Mouse (Mus musculus) spleen, postnatal 36 days (tissue): ENCODE measurements around the gene Vps52.

Experiments
- DNase-seq, 2 experiments: peaks; one replicate each; pipeline ENCODE4 v3.0.0; 2022; ENCODE audit warnings: low spot score in 2 of 2, mixed read lengths in 1 of 2

Vps52 gene

GRCm38 (mm10) chr17:33955555-33956214, at the start of gene Vps52, which contains the start of gene Rps18:
Gene Vps52 (plus strand): TSS chr17:33955812.
Gene Rps18 (minus strand): TSS chr17:33956001.
- DNase-seq: peak; percentile 96 to 97

GRCm38 (mm10) chr17:33908331-33909076, 47.1 kb upstream of the Vps52 start:
- peak; percentile 60 to 65 for DNase-seq

GRCm38 (mm10) chr17:33909077-33909868, 46.3 kb upstream of the Vps52 start, which contains the start of gene Daxx:
Gene Daxx (plus strand): TSS chr17:33909414.
- DNase-seq: peak; percentile 99

- peak in 1 of 2 experiments; percentile 63 for DNase-seq
These were observed 45.8 kb upstream of the Vps52 start for GRCm38 (mm10) chr17:33909869-33910250.

GRCm38 (mm10) chr17:33910346-33911051, 45.1 kb upstream of the Vps52 start:
- DNase-seq: no peak

GRCm38 (mm10) chr17:33911052-33911812, 44.4 kb upstream of the Vps52 start:
- DNase-seq: no peak

GRCm38 (mm10) chr17:33911813-33912414, 43.7 kb upstream of the Vps52 start:
- no peak for DNase-seq

GRCm38 (mm10) chr17:33913264-33913663, 42.3 kb upstream of the Vps52 start:
- no peak for DNase-seq

GRCm38 (mm10) chr17:33913905-33914304, 41.7 kb upstream of the Vps52 start:
- DNase-seq: no peak

GRCm38 (mm10) chr17:33914969-33915391, 40.6 kb upstream of the Vps52 start:
- DNase-seq: no peak

- peak; percentile 95 for DNase-seq
These were observed 39.9 kb upstream of the Vps52 start, which contains the start of the genes Tapbp and Zbtb22 for GRCm38 (mm10) chr17:33915671-33916250. Gene Tapbp (plus strand): TSS chr17:33915899. Gene Zbtb22 (plus strand): TSS chr17:33915904.

GRCm38 (mm10) chr17:33916294-33916693, 39.3 kb upstream of the Vps52 start:
- no peak for DNase-seq

GRCm38 (mm10) chr17:33916847-33917655, 38.6 kb upstream of the Vps52 start:
- DNase-seq: no peak

GRCm38 (mm10) chr17:33917656-33918292, 37.8 kb upstream of the Vps52 start:
- no peak for DNase-seq

- DNase-seq: peak in 1 of 2 experiments; percentile 62
These were observed 37.1 kb upstream of the Vps52 start for GRCm38 (mm10) chr17:33918293-33919203.

- DNase-seq: peak; percentile 94 to 95
These were observed 36.0 kb upstream of the Vps52 start for GRCm38 (mm10) chr17:33919351-33920281.
